Mouse (Mus musculus): ENCODE measurements around the gene C4bp.

GRCm38 (mm10) chr1:130701976-130702375 is 40.5 kb upstream of the C4bp start:
- no peak for TF ChIP-seq CTCF (IDR thresholded peaks at IDR 0.05; ENCODE audit: insufficient read depth, low read length)
- no peak for TF ChIP-seq POLR2A (IDR thresholded peaks at IDR 0.05; ENCODE audit: borderline replicate concordance, extremely low read depth, low read depth, low read length)
